In genomic region chr17:80884886-80885285, GRCm38 (mm10) we compare ENCODE assay signal across 17 mouse cellular contexts. TPM values are rescaled to one million over a fixed set of nuclear protein-coding genes. Genes with fewer than 3 reads are reported as not detected.
"Had no signal": no experiment of that assay in that cellular context is flagged by ENCODE, and none has a peak within 500 bp of the region (broad histone marks: within the 10 kb centered on the region; RNA-seq: fewer than 3 reads in every experiment).

No protein-coding gene starts in this region.

- H3K9me3 ChIP-seq: kidney, embryonic 15.5 days; neural tube, embryonic 12.5 days; stomach, embryonic 15.5 days had no signal

- ATAC-seq: intestine, embryonic 16.5 days had no signal

- H3K4me2 ChIP-seq: kidney, embryonic 15.5 days; liver, embryonic 11.5 days; lung, embryonic 14.5 days; neural tube, embryonic 12.5 days; stomach, embryonic 15.5 days had no signal

- DNase-seq: kidney, adult 2 months; kidney, postnatal 14 days; lung, embryonic 14.5 days; lung, postnatal 10 days; right cerebral cortex, postnatal 14 days; thymus, adult 2 months; thymus, postnatal 25 days had no signal

- H3K9ac ChIP-seq: kidney, embryonic 15.5 days; lung, embryonic 14.5 days; neural tube, embryonic 12.5 days; stomach, embryonic 15.5 days had no signal

- H3K36me3 ChIP-seq: kidney, embryonic 15.5 days; neural tube, embryonic 12.5 days; stomach, embryonic 15.5 days had no signal

- H3K27ac ChIP-seq: kidney, embryonic 15.5 days; left cerebral cortex, adult 2 months; macrophage; neural tube, embryonic 12.5 days had no signal

- H3K27me3 ChIP-seq: kidney, embryonic 15.5 days; neural tube, embryonic 12.5 days; stomach, embryonic 15.5 days had no signal

- H3K4me3 ChIP-seq: kidney, embryonic 15.5 days; left cerebral cortex, adult 2 months; megakaryocyte, embryonic 14.5 days; myocyte; neural tube, embryonic 12.5 days; stomach, embryonic 15.5 days had no signal

RNA-seq across cellular contexts. Expression of gene Tmem178, which starts 59.5 kb away (rescaled TPM):
- total RNA-seq: neutrophil, adult 5-6 weeks had no signal
- polyA plus RNA-seq: myocyte had no signal
